Mouse (Mus musculus) limb, embryonic 13.5 days (tissue): Measurements from ENCODE around the gene Tigar. TPM values are rescaled to one million over a fixed set of nuclear protein-coding genes. Genes with fewer than 3 reads are reported as not detected.

Experiments
- ATAC-seq: fragments of 200-750 bp; cut with Nextera tagmentation; 2 replicates; pipeline ENCODE4 v1.8.0; 2017; ENCODE audit warnings: low read depth, moderate number of reproducible peaks, moderate TSS enrichment; ENCODE audit not compliant: low FRiP score
- H3K27ac ChIP-seq: fragments of 300-500 bp; sonication (generic); 2 replicates; pipeline ENCODE4 v1.5.1; 2015; ENCODE audit warnings: inconsistent platforms, mild to moderate bottlenecking, moderate library complexity
- H3K27me3 ChIP-seq: fragments of 300-500 bp; sonication (generic); 2 replicates; pipeline ENCODE4 v1.6.1; 2015; ENCODE audit warnings: mild to moderate bottlenecking, inconsistent platforms
- H3K36me3 ChIP-seq: fragments of 300-500 bp; sonication (generic); 2 replicates; pipeline ENCODE4 v1.6.1; 2015; ENCODE audit warnings: inconsistent platforms, mild to moderate bottlenecking, moderate library complexity
- H3K4me1 ChIP-seq: fragments of 300-500 bp; sonication (generic); 2 replicates; pipeline ENCODE4 v1.6.1; 2015; ENCODE audit warnings: inconsistent platforms
- H3K4me2 ChIP-seq: fragments of 300-500 bp; sonication (generic); replicated peaks from 2 replicates; pipeline ENCODE4 v1.6.1; 2015; ENCODE audit warnings: inconsistent platforms, mild to moderate bottlenecking, moderate library complexity
- H3K4me3 ChIP-seq: fragments of 300-500 bp; sonication (generic); 2 replicates; pipeline ENCODE4 v1.5.1; 2015; ENCODE audit warnings: moderate library complexity, mild to moderate bottlenecking, inconsistent platforms
- H3K9ac ChIP-seq: fragments of 300-500 bp; sonication (generic); 2 replicates; pipeline ENCODE4 v1.6.1; 2015; ENCODE audit warnings: mild to moderate bottlenecking, inconsistent platforms
- H3K9me3 ChIP-seq: fragments of 300-500 bp; sonication (generic); 2 replicates; pipeline ENCODE4 v1.6.1; 2016; ENCODE audit warnings: inconsistent platforms
- WGBS: fragments of 180-500 bp; shearing (Covaris S2); methylation state at CpG from one replicate; pipeline ENCODE4 v1.1.7; 2015; 5-methylcytosine and 5-hydroxymethylcytosine counted together
- polyA plus RNA-seq: library from polyadenylated mRNA; unstranded; fragments of >200 nt; fragmentation: Nextera tagmentation; extraction: Ambion mirVana; gene quantifications from 2 replicates; pipeline ENCODE4 v1.2.1, GENCODE M21; 2015

The Tigar gene
- polyA plus RNA-seq, result 3.1 and 3.6 TPM in 2 replicates

- under 1% methylated on average over 37 of the region's 37 CpGs for WGBS
- Histone ChIP-seq H3K27me3 (no peaks in the 10 kb centered on the region), H3K9ac (peak within 1 kb of the TSS; percentile 65), H3K4me2 (peak within 1 kb of the TSS; percentile 85), H3K36me3 (no peaks in the 10 kb centered on the region), H3K4me1 (peaks cover 12% of the 10 kb centered on the region), H3K4me3 (peak within 1 kb of the TSS; percentile 55), H3K9me3 (no peaks in the 10 kb centered on the region), H3K27ac (no peak within 1 kb of the TSS)
- peak; percentile 99 for ATAC-seq
These were observed at the start of gene Tigar for GRCm38 (mm10) chr6:127109402-127109930. Gene Tigar (minus strand): TSS chr6:127109557.

- H3K36me3 ChIP-seq, result no peaks in the 10 kb centered on the region
- no peak overlapping the region for H3K27ac ChIP-seq
- ATAC-seq, result no peak
- no peak overlapping the region for H3K9ac ChIP-seq
- H3K27me3 ChIP-seq, result no peaks in the 10 kb centered on the region
- no peak overlapping the region for H3K4me3 ChIP-seq
- H3K4me2 ChIP-seq, result no peak overlapping the region
- WGBS, result 50% methylated on average over 1 of the region's 1 CpGs
- peaks cover 20% of the 10 kb centered on the region for H3K4me1 ChIP-seq
- no peaks in the 10 kb centered on the region for H3K9me3 ChIP-seq
These were observed 48.0 kb upstream of the Tigar start for GRCm38 (mm10) chr6:127157321-127157720.

- Histone ChIP-seq H3K36me3 (no peaks in the 10 kb centered on the region), H3K27me3 (no peaks in the 10 kb centered on the region), H3K4me2 (peak overlapping the region; percentile 88), H3K4me1 (peaks cover 31% of the 10 kb centered on the region), H3K9me3 (no peaks in the 10 kb centered on the region), H3K27ac (peak overlapping the region; percentile 98), H3K4me3 (peak overlapping the region; percentile 92), H3K9ac (peak overlapping the region; percentile 67)
- no peak for ATAC-seq
- 1% methylated on average over 15 of the region's 15 CpGs for WGBS
These were observed 46.1 kb upstream of the Tigar start for GRCm38 (mm10) chr6:127155468-127155867.

GRCm38 (mm10) chr6:127154708-127155268 is 45.4 kb upstream of the Tigar start:
- Histone ChIP-seq H3K9ac (peak overlapping the region; percentile 67), H3K4me3 (peak overlapping the region; percentile 92), H3K27ac (peak overlapping the region; percentile 98), H3K36me3 (no peaks in the 10 kb centered on the region), H3K4me1 (peaks cover 31% of the 10 kb centered on the region), H3K9me3 (no peaks in the 10 kb centered on the region), H3K27me3 (no peaks in the 10 kb centered on the region), H3K4me2 (peak overlapping the region; percentile 88)
- under 1% methylated on average over 34 of the region's 34 CpGs for WGBS
- peak; percentile 9; the same call in 1 of the 2 replicates for ATAC-seq

GRCm38 (mm10) chr6:127153972-127154707 is 44.8 kb upstream of the Tigar start:
- Histone ChIP-seq H3K27ac (peak overlapping the region; percentile 98), H3K36me3 (no peaks in the 10 kb centered on the region), H3K9ac (peak overlapping the region; percentile 67), H3K4me3 (peak overlapping the region; percentile 92), H3K9me3 (no peaks in the 10 kb centered on the region), H3K27me3 (no peaks in the 10 kb centered on the region), H3K4me2 (peak overlapping the region; percentile 88), H3K4me1 (peaks cover 31% of the 10 kb centered on the region)
- WGBS, result under 1% methylated on average over 30 of the region's 30 CpGs
- no peak for ATAC-seq

- Histone ChIP-seq H3K4me1 (peaks cover 31% of the 10 kb centered on the region), H3K4me2 (peak overlapping the region; percentile 88), H3K27ac (peak overlapping the region; percentile 98), H3K36me3 (no peaks in the 10 kb centered on the region), H3K27me3 (no peaks in the 10 kb centered on the region), H3K9ac (peak overlapping the region; percentile 67), H3K9me3 (no peaks in the 10 kb centered on the region), H3K4me3 (peak overlapping the region; percentile 92)
- ATAC-seq, result no peak
- WGBS, result 0% methylated on average over 26 of the region's 28 CpGs
These were observed 44.0 kb upstream of the Tigar start for GRCm38 (mm10) chr6:127153296-127153800.

- WGBS, result under 1% methylated on average over 40 of the region's 40 CpGs
- peak; percentile 76 for ATAC-seq
- H3K4me2 ChIP-seq, result peak within 1 kb of the TSS; percentile 88
These were observed 43.0 kb upstream of the Tigar start, which contains the start of gene Ccnd2 for GRCm38 (mm10) chr6:127152106-127152951. Gene Ccnd2 (minus strand): TSS chr6:127152193.

GRCm38 (mm10) chr6:127151565-127152105 is 42.3 kb upstream of the Tigar start:
- under 1% methylated on average over 29 of the region's 29 CpGs for WGBS
- peaks cover 6% of the 10 kb centered on the region for H3K36me3 ChIP-seq
- H3K9me3 ChIP-seq, result no peaks in the 10 kb centered on the region
- H3K4me1 ChIP-seq, result peaks cover 47% of the 10 kb centered on the region
- H3K27me3 ChIP-seq, result no peaks in the 10 kb centered on the region
- H3K27ac ChIP-seq, result peak overlapping the region; percentile 98
- 0 out of 2 replicates have a peak, but pooled peaks have one; percentile 0 for ATAC-seq
- peak overlapping the region; percentile 92 for H3K4me3 ChIP-seq
- H3K9ac ChIP-seq, result peak overlapping the region; percentile 70
- peak overlapping the region; percentile 88 for H3K4me2 ChIP-seq

More at GRCm38 (mm10) chr6:127152106-127152951, 43.0 kb upstream of the Tigar start, which contains the start of gene Ccnd2:
- H3K9me3 ChIP-seq, result no peaks in the 10 kb centered on the region
- H3K9ac ChIP-seq, result peak within 1 kb of the TSS; percentile 70
- H3K36me3 ChIP-seq, result no peaks in the 10 kb centered on the region
- peaks cover 40% of the 10 kb centered on the region for H3K4me1 ChIP-seq
- peak within 1 kb of the TSS; percentile 92 for H3K4me3 ChIP-seq
- no peaks in the 10 kb centered on the region for H3K27me3 ChIP-seq
- peak within 1 kb of the TSS; percentile 98 for H3K27ac ChIP-seq

GRCm38 (mm10) chr6:127150663-127151564 is 41.6 kb upstream of the Tigar start:
- under 1% methylated on average over 33 of the region's 34 CpGs for WGBS
- Histone ChIP-seq H3K4me1 (peaks cover 54% of the 10 kb centered on the region), H3K27ac (peak overlapping the region; percentile 98), H3K9me3 (no peaks in the 10 kb centered on the region), H3K4me2 (peak overlapping the region; percentile 88), H3K36me3 (peaks cover 13% of the 10 kb centered on the region), H3K27me3 (no peaks in the 10 kb centered on the region), H3K4me3 (peak overlapping the region; percentile 92), H3K9ac (peak overlapping the region; percentile 98)
- peak; percentile 51 for ATAC-seq

- H3K9ac ChIP-seq, result peak overlapping the region; percentile 98
- peak overlapping the region; percentile 98 for H3K27ac ChIP-seq
- peak overlapping the region; percentile 92 for H3K4me3 ChIP-seq
- H3K27me3 ChIP-seq, result no peaks in the 10 kb centered on the region
- H3K9me3 ChIP-seq, result no peaks in the 10 kb centered on the region
- peak overlapping the region; percentile 88 for H3K4me2 ChIP-seq
- H3K4me1 ChIP-seq, result peaks cover 58% of the 10 kb centered on the region
- ATAC-seq, result no peak
- peaks cover 21% of the 10 kb centered on the region for H3K36me3 ChIP-seq
- WGBS, result under 1% methylated on average over 38 of the region's 38 CpGs
These were observed 40.7 kb upstream of the Tigar start for GRCm38 (mm10) chr6:127149944-127150662.
